Mouse (Mus musculus): Measurements from ENCODE around the gene Abcb1b. TPM values are rescaled to one million over a fixed set of nuclear protein-coding genes. Genes with fewer than 3 reads are reported as not detected.
"Not testable (repeated sequence)": the region's sequence is repeated elsewhere in the genome, so short reads cannot be mapped to it uniquely, and the experiment has no call there.

The Abcb1b gene
- 417 and 547 TPM in 2 replicates for total RNA-seq (2021)
- long read RNA-seq, experiment 1, full-length matches to known transcripts = 1,422 of 1,664 reads
- long read RNA-seq, experiment 1, partial matches to known transcripts = 140 of 1,664 reads
- long read RNA-seq, experiment 1, other reads (novel, unspliced or antisense) = 102 of 1,664 reads
- long read RNA-seq, experiment 2, full-length matches to known transcripts = 833 of 1,008 reads
- long read RNA-seq, experiment 2, partial matches to known transcripts = 99 of 1,008 reads
- long read RNA-seq, experiment 2, other reads (novel, unspliced or antisense) = 76 of 1,008 reads

GRCm38 (mm10) chr5:8797987-8798751 is at the start of gene Abcb1b:
Gene Abcb1b, plus strand, starts transcription at chr5:8798147.
- peak; percentile 88 for DNase-seq

- no peak for DNase-seq
These were observed 25.1 kb upstream of the Abcb1b start for GRCm38 (mm10) chr5:8772866-8773265.

DNA sequence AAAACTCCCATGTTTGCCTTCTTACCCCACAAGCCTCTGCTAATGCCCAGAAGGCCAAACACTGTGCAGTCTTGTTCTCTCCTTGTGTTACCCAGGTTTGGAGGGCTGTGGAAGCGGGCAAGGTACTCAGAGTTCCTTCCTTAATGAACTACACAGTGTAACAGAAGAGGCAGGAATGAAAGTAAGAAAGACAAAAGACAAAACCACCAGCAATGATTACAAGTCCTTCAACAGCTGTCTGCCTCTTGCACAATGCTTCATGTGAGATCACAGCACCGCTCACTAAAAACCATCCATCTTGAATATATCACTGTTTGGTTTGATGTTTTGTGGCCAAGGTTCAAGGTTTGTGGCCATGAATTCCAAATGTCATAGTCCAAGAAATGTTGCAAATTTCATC is 19.6 kb upstream of the Abcb1b start:
- peak; percentile 55 for DNase-seq

GRCm38 (mm10) chr5:8778751-8779150 is 19.2 kb upstream of the Abcb1b start:
- DNase-seq = peak; percentile 58

GRCm38 (mm10) chr5:8792281-8792680 is 5.7 kb upstream of the Abcb1b start:
- no peak for DNase-seq

- no peak for DNase-seq
These were observed 787 bp downstream of the Abcb1b start for GRCm38 (mm10) chr5:8798752-8799115.

GRCm38 (mm10) chr5:8805742-8806141 is 7.8 kb downstream of the Abcb1b start:
- no peak for DNase-seq

DNA sequence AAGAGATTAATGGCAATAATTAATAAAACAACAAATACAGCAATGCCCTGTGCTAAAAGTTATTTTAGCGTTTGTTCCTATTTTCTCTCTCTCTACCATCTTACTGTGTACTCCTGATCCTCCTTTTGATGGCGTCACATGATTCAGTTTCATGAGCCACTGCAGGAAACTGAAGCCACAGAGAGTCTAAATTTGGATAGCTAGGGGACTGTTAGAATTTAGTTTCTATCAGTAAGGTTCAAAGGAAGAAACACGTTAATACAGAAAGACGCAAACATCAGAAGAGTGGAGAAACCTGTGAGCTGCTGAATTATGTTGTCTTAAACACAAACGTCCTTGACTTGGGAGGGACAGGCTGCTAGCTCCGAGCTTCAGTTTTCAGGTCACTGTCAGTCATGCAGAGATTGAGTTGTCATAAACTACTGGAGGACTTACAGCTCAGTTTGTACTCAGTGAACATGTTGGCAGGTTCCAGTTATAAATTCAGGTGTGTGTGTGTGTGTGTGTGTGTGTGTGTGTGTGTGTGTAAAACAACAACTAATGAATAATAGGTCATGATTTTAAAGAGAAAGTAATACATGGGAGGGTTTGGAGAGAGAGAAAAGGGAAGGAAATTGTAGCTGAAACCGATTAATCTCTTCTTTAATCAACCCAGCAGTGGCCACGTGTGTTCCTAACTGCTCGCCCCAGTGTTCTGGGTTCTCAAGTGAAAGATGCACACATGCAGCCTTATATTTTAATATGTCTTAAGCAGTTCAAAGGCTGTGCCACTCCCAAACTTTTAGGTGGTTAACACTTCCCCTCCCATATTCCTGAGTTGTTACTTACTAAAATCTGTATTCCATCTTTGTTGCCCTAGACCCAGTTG is 9.4 kb downstream of the Abcb1b start:
- no peak for DNase-seq

DNA sequence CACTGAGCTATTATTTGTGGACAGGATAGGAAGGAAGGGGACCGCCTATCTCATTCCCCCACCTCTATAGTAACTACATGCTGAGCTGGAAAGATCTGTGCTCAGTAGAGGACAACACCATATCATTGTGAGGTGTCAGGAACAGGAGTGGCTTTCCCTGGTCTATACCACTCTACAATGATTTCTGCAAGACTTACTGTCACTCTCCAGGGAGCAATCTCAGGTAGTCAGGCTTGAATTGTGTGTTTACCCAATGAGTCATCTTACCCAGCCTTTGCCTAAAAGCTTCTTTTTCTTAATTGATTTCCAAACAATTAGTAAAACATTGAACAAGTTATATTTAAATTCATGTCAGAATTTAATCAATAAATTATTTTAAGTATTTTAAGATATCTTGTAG is 15.9 kb downstream of the Abcb1b start:
- no peak for DNase-seq

DNA sequence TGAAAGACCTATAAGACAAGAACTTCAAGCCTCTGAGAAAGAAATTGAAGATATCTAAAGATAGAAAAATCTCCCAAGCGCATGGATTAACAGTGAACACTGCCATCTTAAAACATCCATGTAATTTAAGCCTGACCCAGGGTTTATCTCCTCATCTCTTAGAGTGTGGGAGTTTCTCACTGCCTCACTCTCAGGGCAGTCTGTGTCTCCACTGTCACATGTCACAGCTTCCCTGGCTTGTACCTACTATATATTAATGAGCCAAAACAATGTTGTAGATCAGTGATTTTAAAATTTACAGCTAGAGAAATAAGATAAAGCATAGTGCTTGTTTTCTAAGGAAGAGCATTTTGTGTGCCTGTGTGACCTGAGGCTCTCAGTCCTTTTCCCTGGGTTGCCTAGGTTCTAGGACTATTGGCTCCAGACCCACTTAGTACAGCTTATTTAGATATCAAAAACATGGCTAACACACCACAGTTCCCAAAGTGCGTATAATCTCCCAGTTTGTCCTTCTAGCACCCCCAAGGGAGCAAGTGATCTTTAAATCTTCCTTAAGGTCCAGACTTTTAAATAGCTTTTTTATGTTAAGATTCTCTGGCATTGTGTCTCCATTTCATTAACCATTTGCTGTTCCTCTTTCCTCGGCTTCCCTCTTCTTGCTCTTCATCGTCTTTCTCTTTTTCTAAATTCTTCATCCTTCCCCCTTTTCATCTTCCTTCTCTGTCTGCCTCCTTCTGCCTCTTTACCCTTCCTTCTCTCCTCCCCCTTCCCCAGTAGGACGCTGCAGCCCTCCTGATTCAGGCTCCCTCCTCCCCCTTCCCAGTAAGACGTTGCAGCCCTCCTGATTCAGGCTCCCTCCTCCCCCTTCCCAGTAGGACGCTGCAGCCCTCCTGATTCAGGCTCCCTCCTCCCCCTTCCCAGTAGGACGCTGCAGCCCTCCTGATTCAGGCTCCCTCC is 22.0 kb downstream of the Abcb1b start:
- DNase-seq = no peak

DNA sequence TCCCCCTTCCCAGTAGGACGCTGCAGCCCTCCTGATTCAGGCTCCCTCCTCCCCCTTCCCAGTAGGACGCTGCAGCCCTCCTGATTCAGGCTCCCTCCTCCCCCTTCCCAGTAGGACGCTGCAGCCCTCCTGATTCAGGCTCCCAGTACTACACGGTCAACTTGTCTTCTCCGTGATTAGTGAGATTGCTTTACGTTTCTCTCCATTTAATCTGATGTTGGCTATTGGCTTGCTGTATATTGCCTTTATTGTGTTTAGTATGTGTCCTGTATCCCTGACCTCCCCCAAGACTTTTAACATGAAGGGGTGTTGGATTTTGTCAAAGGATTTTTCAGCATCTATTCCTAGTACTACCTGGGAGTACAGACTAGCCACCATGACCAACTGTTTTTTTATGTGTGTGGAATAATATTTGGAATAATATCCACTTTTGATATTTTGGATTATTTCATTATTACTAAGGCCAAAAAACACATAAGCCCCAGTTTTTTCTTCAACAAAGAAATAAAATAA is 22.7 kb downstream of the Abcb1b start:
- DNase-seq = not testable (repeated sequence)

GRCm38 (mm10) chr5:8838661-8839438 is 40.9 kb downstream of the Abcb1b start:
- no peak for DNase-seq

DNA sequence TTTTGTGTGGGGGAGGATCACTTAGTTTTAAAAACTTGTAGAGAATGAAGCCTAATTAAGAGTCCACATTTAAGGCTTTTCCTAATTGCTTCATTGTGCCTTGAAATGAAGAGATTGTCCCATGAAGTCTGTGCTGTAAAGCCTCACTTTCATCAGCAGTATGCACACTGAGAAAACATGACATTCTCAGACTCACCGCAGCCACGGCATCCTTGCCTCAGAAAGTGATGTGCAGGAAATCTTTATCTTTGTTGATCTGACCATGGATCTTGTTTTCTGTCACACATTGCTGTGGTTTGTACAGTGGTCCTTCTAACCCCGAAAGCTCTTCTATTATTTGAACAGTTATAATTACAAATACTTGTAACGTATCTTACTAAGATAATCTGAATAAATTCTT is 41.7 kb downstream of the Abcb1b start:
- DNase-seq = no peak

DNA sequence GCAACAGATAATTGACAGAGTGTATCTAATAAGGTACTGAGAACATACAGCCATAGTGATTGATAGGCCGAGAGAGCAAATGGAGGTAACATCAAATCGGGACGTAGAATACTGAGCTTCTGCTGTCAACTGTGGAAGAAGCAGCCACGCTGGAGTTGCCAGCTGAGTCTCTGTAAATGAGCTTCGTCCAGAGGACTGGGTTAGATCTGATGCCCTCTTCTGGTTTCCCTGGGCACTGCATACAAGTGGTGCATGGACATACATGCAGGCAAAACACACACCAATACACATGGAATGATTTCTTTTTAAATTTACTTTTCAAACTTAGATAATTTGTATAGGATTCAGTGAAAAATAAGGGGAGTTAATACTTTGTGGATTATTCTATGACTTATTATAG is 42.9 kb downstream of the Abcb1b start:
- peak; percentile 83 for DNase-seq

DNA sequence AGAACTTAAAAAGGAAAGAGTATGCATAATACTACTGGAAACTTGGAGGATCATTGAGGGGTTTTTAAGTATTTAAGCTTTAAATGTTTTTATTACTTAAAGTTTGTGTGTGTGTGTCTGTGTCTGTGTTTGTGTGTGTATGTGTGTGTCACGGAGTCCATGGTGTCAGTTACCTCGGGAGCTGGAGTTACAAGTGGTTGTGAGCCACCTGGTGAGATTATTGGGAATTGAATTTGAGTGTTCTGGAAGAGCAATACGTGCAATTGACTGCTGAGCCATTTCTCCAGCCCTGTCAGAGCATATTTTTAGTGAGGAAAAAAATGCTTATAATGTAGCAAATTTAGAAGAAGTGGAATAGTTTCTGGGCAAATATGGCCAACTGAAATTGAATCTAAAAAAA is 44.9 kb downstream of the Abcb1b start:
- no peak for DNase-seq

DNA sequence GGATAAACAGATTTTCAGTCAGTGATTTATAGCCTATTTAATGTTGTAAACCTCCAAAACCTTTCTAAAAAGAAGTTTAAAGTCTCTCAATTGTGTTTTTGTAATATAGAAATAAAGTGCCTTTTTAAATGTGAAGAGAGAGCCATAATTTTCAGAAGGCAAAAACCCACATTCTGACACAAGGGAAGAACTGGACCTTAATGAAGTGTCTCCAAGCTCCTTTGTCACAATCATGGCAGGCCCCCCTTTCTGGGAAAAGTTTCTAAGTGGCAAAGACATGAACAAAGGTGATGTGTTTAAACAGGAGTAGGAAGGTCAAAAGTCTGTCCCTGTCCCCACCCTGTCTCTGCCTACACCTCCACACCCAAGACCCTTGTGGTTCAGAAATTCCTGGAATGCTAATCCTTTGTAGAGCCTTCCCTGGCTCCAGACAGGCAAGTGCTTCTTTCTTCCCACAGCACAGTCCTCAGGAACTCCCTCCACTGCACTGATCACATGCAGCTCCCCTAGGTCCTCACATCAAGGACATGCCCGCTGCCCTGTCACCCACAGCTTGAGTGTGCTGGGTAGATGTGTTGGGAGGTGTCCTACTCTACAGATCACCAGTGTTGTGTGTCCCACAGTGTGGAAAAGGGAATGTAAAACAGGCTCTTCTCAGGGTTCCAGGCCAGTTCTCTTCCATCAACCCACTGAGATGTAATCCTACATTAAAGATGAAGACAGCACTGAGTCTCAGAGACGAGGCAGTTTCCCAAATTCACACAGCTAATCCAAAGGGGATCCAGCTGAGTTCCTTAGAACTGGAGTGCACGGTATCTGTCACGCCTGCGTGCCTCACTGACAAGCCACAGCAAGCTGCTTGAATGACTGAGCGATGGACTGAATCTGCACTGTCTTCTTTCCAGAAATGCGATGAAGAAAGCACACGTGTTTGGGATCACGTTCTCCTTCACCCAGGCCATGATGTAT is 50.9 kb downstream of the Abcb1b start:
- not testable (repeated sequence) for DNase-seq

GRCm38 (mm10) chr5:8850851-8851250 is 52.9 kb downstream of the Abcb1b start:
- DNase-seq = no peak

- DNase-seq = no peak
These were observed 59.3 kb downstream of the Abcb1b start for GRCm38 (mm10) chr5:8857201-8857600.

- peak; percentile 28 for DNase-seq
These were observed 63.9 kb downstream of the Abcb1b start for GRCm38 (mm10) chr5:8861811-8862210.
